Mouse (Mus musculus): ENCODE measurements around the gene Rcc2. TPM values are rescaled to one million over a fixed set of nuclear protein-coding genes. Genes with fewer than 3 reads are reported as not detected.

Gene Rcc2
- total RNA-seq, 4 experiments from 2014 or later: 11.4 to 12.5 (median 11.9) TPM

- DNase-seq (ENCODE audit: low spot score): no peak
These were observed 15.4 kb upstream of the Rcc2 start for GRCm38 (mm10) chr4:140684881-140685303.

- DNase-seq (ENCODE audit: low spot score): no peak
These were observed 12.1 kb upstream of the Rcc2 start for GRCm38 (mm10) chr4:140688044-140688825.

GRCm38 (mm10) chr4:140688826-140689425 is 11.4 kb upstream of the Rcc2 start:
- no peak for DNase-seq (ENCODE audit: low spot score)

- DNase-seq (ENCODE audit: low spot score): no peak
These were observed 10.3 kb upstream of the Rcc2 start for GRCm38 (mm10) chr4:140689873-140690655.

GRCm38 (mm10) chr4:140691481-140691880 is 8.9 kb upstream of the Rcc2 start:
- no peak for DNase-seq (ENCODE audit: low spot score)

- no peak for DNase-seq (ENCODE audit: low spot score)
These were observed 6.8 kb upstream of the Rcc2 start for GRCm38 (mm10) chr4:140693513-140693912.

GRCm38 (mm10) chr4:140694551-140695060 is 5.7 kb upstream of the Rcc2 start:
- DNase-seq (ENCODE audit: low spot score): no peak

GRCm38 (mm10) chr4:140695146-140695545 is 5.2 kb upstream of the Rcc2 start:
- DNase-seq (ENCODE audit: low spot score): no peak

- no peak for DNase-seq (ENCODE audit: low spot score)
These were observed 4.4 kb upstream of the Rcc2 start for GRCm38 (mm10) chr4:140695675-140696585.

GRCm38 (mm10) chr4:140699441-140700127 is 757 bp upstream of the Rcc2 start:
- DNase-seq (ENCODE audit: low spot score): peak; percentile 76

GRCm38 (mm10) chr4:140701049-140701715 is 841 bp downstream of the Rcc2 start:
- peak; percentile 69 for DNase-seq (ENCODE audit: low spot score)

GRCm38 (mm10) chr4:140701716-140702561 is 1.6 kb downstream of the Rcc2 start:
- DNase-seq (ENCODE audit: low spot score): no peak

GRCm38 (mm10) chr4:140702611-140703327 is 2.4 kb downstream of the Rcc2 start:
- peak; percentile 71 for DNase-seq (ENCODE audit: low spot score)

GRCm38 (mm10) chr4:140703636-140704035 is 3.3 kb downstream of the Rcc2 start:
- no peak for DNase-seq (ENCODE audit: low spot score)

- DNase-seq (ENCODE audit: low spot score): no peak
These were observed 3.8 kb downstream of the Rcc2 start for GRCm38 (mm10) chr4:140704166-140704565.

- no peak for DNase-seq (ENCODE audit: low spot score)
These were observed 7.3 kb downstream of the Rcc2 start for GRCm38 (mm10) chr4:140707615-140708014.

GRCm38 (mm10) chr4:140708297-140708927 is 8.1 kb downstream of the Rcc2 start:
- DNase-seq (ENCODE audit: low spot score): no peak

GRCm38 (mm10) chr4:140709111-140709510 is 8.8 kb downstream of the Rcc2 start:
- no peak for DNase-seq (ENCODE audit: low spot score)
